Mouse (Mus musculus): ENCODE results near the gene Magohb.

GRCm38 (mm10) chr6:131262009-131262408 lies 31.0 kb downstream of the Magohb start:
- TF ChIP-seq CTCF (IDR thresholded peaks at IDR 0.05; ENCODE audit: borderline replicate concordance, insufficient read depth, low read length) = no peak
- TF ChIP-seq POLR2A (IDR thresholded peaks at IDR 0.05; ENCODE audit: low read depth, low read length) = no peak
